Mouse (Mus musculus): ENCODE data around the gene Tgfa.

Tgfa gene

DNA sequence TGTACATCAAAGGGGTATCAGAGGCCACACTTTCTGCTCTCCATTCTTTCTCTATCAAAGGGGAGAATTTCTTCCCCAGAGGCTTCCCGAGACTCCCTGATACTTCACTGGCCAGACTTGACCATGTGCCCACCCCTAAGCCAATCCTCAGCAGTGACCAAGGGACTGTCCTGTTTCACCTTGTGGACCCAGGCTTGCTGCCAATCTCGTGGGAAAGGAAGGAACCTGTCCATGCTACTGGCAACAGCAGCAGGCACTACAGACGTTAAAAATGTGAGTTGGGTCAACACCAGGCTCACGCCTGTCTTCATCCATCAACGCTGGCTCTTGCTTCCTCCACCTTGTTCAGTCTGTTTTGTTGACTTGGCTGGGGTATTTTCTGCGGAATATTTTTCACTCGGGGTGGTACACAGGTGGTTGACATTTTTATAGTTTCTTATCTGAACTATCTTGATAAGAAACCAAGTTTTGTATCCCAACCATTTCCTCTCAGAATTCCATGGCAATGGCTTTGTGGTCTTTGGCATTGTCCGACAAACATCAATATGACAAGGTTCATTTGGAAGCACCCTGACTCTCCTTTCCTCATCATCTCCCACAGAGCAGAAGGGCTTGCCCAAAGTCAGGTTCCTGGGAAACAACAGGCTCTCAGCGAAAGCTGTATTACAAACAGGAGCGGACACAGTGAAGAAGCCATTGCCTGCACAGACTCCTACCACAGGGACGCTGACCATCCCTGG lies 6.1 kb upstream of the Tgfa start:
- DNase-seq (ENCODE audit: low spot score) = no peak

DNA sequence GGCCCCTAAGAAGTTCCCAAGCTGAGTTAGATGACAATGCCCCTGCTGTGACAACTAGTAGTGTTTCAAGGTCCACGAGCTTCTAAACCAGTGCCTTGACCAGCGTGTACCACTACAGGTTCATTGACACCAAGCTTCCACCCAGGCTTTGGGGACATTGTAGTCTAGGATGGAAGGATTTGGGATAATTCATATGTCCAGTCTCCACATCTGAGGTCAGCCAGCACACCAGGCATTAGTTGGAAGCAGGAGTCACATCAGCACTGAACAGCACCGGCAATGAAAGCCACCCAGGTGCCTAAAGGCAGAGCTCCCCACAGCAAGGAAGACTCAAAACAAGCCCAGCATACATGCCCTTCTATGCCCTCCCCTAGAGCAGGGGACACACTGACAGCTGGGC lies 4.4 kb upstream of the Tgfa start:
- DNase-seq (ENCODE audit: low spot score) = no peak

DNA sequence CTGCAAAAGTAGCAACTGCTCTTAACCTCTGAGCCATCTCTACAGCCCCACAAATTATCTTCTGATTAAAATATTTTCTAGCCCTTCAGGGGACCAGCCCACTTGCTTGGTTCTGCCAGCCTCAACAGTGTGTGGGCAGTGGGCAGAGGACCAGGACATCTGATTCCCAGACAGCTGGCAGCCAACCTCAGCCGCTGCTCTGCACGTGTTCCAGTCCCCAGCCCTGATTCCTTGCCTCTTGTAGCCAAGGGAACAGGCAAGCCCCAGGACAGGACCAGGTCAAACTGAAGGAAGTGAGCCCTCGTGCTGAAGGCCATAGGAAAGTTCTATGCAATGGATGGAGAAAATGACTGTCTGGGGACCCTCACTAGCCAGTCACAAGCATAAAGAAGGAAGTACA lies 2.0 kb upstream of the Tgfa start:
- DNase-seq (ENCODE audit: low spot score) = peak; percentile 47

DNA sequence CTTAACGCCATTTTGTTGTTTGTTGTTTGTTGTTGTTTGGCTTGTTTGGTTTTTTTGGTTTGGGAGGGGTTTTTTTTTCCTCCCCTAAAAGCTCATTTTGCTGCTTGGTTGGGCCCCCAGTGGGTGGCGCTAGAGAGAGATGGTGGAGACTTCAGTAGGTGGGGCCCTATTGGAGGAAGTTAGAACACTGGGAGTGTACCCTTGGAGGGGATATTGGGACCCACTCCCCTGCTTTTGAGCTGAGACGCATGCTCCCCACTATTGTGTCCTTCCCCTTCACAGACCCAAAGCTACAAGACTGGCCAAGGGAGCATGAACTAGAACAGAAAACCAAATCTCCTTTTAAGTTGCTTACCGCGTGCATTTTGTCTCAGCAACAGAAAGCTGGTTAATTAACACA lies 1.1 kb upstream of the Tgfa start:
- DNase-seq (ENCODE audit: low spot score) = peak; percentile 78

DNA sequence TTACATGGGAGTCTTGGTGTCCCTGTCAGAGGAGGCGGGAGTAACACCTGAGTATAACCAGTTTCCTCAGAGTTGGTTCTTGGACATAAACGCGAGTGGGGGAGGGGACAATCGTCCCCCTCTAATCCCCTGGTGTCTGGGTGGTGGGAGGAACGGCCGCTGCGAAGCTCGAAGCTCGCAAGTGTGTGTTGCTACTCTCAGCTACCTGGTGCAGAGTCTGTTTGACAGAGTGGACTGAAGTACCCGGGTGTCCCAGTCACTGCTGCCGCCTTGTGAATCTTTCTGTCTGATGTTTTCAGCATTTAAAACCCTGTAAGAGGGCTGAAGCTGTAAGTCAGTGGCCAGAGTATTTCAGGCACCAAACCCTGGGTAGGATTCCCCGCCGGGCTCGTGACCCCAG lies 1.0 kb downstream of the Tgfa start:
- peak; percentile 34 for DNase-seq (ENCODE audit: low spot score)

DNA sequence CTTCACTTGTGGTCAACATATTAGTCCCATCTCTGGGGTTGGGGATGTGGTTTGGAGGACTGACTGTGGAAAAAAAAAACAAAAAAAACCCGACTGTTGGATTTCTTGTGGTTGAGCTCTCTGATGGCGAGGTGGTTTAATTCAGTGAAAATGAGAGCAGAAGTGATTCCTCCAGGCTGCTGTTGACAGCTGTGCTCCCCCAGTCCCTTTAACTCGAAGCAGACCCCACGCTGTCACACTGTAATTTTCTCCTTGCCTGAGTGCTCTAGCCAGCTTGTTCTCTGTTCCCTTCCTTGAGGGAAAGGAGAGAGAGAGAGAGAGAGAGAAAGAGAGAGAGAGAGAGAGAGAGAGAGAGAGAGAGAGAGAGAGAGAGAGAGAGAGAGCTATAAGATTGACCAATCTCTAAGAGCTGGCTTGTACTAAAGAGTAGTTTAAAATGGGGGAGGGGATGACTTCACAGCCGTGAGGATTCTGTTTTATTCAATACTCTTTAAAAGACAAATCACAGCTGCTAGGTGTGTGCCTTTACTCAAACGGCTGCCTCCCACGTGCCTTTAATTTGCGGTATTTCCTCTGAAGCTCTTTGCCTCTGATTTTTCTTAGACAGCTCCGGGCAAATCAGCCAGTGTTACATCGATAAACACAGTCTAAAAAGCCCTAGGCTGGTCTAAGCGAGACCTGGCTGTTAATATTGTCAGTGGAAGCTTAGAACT lies 2.3 kb downstream of the Tgfa start:
- no peak for DNase-seq (ENCODE audit: low spot score)

DNA sequence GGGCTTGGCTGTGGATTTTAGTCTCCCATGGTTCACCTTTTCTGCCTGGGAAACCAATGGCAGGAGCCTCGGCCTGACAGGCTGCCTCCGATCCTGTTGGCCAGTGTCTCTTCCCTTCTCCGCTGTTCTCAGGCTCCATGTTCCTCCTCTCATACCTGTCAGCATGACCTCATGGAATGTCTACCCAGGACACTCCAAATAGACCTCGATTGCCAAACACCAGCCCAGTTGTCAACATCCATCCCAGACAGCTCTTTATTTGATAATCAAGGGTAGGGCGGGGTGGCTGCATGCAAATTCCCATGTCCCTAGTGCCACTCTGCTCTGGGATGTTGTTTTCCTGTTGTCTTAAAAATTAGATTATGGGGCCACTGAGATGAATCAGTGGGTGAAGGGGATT lies 5.9 kb downstream of the Tgfa start:
- DNase-seq (ENCODE audit: low spot score) = no peak

DNA sequence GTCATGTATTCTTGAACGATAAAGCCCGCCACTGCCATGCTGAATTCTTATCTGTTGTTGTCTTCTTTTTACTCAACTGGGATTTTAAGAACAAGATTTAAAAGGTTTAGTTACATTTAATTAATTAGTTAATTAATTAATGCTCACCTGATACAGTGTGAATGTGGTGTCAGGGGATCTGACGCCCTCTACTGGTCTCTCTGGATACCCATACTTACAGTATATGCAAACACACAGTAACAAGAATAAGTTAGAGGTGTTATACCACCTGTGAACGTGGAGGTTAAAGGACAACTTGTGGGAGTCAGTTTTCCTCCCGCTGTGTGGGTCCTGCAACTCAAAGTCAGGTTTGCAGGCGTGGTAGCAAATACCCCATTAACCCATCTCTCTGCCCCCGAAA lies 8.1 kb downstream of the Tgfa start:
- DNase-seq (ENCODE audit: low spot score) = no peak

DNA sequence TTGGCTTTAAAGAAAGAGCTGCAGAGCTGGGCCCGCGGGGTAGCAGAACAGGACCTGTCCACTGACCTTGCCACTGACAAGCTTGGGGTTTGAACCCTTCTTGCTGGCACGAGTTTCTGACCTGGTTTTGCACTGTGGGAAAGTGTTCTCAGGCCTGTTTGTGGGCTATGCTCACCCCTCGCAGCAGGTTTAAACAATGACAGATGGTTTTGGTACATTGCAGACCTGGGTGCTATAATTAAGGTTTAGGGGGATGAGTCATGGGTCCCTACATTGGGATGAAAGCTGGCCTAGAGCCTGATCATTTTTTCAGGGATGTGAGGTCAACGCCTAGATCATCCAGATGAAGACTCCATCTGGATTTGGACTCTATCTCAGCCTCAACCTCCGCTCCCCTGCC lies 11.0 kb downstream of the Tgfa start:
- DNase-seq (ENCODE audit: low spot score) = no peak

DNA sequence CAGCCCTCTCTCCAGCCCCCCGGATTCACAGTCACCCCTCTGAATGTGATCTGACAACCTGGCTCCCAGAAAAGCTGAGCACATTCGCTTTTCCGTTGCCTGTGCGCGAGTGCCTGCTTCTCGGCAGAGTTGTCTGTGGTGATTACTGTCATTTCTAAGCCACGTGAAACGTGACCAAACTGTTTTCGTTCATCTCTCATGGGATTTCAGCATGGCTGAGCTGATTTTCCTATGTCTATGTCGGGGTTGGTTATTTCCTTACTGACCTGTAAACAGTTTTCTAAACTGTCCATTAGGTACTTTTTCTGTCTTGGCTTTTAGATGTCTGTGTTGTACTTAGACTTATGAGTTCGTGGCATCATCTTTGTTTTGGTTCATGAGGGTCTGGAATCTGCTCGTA lies 12.0 kb downstream of the Tgfa start:
- no peak for DNase-seq (ENCODE audit: low spot score)

DNA sequence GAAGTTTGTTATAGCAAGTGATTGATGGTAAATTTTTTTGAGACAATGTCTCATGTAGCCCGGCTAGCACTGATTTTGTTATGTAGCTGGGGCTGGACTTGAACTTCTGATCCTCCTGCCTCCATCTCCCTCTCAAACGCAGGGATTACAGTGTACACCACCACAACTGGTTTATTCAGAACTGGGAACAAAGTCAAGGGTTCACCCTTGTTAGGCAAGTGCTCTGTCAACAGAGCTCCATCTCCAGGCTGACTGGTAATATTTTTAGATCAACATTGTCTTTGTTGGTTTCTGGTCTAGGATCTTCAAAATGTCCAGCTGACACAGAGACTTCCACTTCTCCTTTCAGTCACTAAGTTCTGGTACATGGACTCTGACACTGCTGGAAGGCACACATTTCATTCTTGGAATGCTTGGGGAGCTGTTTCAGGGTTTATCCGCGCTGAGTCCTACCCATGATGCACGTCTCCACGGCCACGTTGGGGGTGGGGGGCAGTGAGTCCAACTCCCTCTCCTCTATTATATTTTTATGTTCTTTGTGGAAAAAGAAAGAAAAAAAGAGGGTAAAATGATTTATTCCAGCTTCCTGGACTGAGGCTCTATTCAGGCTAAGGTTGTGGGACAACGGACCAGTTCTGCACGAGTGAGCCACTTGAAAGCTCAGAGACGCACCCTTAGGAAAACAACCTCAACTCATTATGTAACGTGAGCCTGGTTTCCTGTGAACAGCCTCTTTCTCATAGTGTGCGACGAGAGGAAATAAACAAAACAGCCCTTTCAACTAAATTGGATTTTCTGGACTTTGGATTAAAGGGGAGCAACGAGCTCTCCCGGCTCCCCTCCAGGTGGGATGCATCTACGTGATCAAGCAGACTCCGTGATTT lies 14.4 kb downstream of the Tgfa start:
- peak; percentile 27 for DNase-seq (ENCODE audit: low spot score)

DNA sequence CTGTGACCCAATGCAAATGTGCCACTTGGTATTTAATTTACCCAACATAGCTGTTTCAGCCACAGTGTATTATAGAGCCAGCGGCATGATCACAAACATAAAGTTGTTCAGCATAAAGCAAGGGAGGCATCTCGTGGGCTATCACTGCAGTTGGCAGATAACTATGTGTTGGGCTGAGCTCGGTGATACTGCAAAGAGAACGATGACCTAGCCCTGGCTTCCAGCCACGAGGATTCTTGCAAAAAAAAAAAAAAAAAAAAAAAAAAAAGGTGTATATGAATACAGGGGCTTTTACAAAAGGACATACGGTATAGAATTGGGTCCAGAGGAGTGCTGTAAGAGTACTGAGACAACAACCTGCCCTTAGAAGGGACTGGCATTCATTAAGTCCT lies 15.0 kb downstream of the Tgfa start:
- DNase-seq (ENCODE audit: low spot score) = no peak

DNA sequence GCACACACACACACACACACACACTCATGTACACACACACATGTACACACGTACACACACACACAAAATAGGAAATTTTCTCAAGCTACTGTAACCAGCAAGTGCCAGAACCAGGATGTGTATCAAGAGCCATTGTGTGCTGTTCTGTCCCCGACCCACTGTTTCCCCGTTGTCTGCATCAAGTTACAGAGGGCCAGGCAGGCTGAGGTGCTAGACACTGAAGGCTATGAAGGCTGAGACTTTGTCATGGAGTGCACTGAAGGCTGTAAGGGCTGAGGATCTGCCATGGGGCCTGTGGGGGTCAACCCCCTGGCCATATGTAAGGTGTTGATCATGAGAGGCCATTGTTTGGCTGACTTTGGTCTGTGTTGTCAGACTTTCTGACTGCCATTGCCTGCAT lies 15.6 kb downstream of the Tgfa start:
- DNase-seq (ENCODE audit: low spot score) = no peak

DNA sequence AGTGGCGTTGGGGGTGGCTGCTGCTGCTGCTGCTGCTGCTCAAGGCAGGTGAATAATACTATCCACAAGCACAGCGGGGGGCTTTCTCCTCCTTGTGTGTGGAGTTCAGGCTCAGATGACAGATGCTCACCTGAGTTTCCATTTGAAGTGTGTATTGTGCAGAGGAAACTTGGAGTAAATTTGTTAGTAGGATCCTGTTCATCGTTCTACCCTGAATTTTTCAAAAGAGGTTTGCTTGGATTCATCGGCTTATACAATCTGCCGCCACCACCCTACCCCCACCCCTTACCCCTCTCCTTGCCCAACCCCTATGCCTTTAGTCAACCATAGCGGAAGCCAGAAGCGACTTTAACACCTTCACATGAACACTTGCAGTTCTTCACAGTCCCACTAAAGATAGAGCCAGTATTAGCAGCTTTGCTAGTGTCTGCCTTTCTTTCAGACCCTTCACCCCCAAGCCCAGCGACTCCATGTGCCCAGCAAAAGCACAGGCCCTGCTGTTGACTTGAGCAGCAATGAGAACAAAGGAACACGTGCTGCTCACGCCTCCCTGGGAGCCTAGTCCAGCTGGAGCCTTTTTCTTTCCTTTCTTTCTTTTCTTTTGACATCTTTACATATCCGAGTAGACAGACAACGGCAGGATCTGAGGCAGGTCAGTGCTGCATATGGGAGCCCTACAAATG lies 16.2 kb downstream of the Tgfa start:
- DNase-seq (ENCODE audit: low spot score) = no peak

DNA sequence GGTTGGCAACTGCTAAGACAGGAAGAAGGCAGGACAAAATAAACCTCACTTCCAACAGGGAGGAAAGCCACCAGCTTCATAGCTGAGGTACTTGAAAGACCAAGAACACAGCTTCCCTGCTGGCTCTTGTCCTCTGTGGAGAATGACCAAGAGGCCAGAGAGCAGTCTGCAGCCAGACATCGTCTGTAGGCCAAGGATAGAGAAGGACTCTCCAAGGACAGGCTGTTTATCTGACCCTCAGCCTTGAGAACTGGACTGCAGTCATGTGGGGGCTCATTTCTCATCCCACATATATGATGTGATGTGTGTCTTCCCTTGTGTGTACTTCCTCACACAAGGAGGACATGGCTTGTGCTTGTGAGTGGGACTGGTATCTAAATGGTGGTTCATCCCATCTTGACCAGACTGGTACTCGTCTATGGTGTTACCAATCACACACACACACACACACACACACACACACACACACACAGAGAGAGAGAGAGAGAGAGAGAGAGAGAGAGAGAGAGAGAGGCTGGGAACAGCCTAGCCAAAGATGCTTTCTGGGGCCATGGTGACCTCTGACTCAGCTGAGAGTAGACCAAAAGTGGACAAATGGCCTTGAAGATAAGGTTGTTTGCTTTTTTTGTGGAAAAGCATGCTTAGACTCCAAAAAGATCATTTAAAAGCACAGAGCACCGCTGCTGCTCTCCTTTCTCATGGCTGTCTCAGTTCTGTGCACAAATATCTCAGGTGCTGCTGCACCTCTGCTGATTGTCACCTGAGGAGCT lies 18.0 kb downstream of the Tgfa start:
- no peak for DNase-seq (ENCODE audit: low spot score)

DNA sequence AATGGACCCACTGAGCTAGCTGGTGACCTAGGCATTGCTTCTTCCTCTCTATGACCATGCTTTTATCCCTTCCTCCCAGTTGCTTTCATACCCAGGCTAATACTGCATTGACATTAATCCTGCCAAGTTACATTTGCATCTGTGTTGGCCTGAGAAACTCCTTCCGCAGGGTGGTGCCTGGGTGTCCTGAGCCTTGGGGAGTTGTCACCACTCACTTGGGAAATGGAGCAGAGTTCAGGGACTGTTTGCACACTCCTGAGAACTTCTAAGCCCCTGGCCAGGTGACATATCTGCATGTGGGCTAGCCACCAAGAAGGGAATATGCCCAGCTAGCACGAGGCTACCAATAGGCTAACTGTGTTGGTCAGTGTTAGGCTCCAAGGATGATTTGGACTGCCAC lies 23.0 kb downstream of the Tgfa start:
- DNase-seq (ENCODE audit: low spot score) = no peak

DNA sequence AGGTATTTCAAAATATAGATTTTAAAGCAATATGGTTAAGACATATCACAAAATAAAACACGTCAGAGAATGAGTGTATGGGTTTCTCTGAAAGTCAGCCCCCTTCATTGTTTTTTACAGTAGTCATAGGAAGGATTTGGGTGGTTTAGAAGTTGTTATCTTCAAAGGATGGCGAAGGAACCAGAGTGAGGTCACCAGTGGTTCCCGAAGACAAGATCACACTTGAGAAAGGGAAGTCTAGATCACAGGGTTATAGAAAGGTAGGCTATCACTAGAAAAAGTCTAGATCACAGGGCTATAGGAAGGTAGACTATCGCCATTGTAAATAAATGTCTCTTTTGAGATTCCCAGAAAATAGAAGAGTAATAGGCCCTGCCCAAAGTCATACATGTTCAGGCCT lies 23.7 kb downstream of the Tgfa start:
- DNase-seq (ENCODE audit: low spot score) = no peak

DNA sequence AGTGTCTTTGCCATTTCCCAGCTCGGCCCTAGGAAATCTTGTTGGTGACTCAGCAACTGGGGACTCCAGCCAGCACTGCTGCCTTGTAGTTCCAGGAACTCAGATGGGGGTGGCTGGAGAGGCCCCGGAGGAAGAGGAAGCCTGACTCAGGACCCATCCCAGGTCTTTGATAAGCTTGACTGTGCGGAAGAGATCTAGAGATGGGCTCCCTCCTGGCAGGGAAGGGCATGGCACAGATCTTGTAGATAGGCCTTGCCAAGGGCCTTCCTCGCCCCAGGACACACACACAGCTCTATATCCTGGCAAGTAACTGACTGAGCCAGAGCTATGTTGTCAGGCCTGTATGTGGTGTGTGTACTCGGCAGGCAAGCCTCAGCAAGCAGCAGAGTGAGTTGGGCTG lies 24.5 kb downstream of the Tgfa start:
- DNase-seq (ENCODE audit: low spot score) = no peak

DNA sequence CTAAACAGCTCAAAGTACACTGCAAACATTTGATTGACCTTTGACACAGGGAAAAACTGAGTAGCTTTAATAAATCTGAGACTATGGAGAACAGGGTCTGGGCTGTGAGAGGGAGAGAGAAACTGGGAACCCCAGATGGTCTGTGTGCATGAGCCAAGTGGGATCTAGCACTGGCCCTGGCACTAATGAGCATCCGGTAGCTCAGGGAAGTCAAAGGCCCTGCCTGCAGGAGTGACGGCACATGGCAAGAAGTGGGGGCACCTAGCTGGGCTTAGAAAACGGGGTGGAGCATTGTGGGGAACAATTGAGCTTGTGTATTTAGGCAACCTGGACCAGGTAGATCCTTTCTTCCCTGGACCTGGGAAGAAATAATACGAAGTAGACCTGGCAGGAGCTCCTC lies 25.1 kb downstream of the Tgfa start:
- DNase-seq (ENCODE audit: low spot score) = no peak

DNA sequence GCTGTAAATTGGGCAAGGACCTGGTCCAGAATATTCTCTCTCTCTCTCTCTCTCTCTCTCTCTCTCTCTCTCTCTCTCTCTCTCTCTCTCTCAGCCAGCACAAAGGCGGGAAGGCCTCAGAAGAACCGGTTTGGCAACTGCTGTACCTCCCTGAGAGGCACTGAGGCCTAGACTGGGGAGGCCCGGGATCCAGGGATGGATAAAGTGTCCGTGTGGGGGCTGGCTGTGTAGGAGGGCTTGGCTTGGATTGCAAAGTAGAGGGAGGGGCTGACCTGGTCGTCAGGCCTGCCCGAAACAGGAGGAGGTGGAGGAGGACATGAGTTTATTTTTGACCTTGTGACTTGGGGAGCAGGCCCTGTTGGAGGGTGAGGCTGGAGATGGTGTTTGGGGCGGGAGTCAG lies 27.4 kb downstream of the Tgfa start:
- DNase-seq (ENCODE audit: low spot score) = no peak

DNA sequence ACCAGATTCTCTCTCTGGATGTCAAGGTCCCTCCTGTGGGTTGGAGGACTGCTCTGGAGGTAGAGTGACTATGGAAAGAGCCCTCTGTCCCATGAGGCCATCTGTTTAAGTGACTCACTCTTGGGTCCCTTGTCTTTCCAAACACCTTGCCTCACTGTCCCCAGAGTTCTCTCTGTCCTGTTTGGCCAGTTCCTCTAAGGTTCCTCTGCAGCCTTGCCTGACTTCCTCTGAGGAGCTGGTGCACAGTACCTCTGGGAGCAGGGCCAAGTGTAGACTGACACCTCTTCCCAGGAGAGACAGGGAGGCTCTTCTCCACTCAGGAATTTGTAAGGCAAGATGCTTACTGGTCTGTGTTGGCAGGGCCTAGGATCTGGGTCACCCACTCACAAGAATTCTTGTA lies 30.6 kb downstream of the Tgfa start:
- no peak for DNase-seq (ENCODE audit: low spot score)

DNA sequence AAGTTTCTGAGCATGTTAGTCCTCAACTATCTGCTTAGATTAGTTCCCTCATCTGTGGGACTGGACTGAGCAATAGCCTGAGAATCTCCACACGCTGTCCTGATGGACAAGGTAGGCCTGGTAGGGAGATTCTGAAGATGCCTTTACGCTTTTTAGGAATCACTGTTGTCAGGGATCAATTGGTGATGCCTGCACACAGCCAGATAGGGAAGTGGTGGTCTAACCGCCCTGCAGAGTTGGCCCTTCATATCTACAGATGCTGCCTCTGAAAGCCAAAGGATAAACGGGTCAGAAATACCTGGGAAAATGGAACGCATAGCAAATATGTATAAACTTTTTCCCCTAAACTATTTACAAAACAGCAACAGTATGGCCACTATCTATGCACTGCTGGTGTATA lies 37.3 kb downstream of the Tgfa start:
- no peak for DNase-seq (ENCODE audit: low spot score)

All from layer of hippocampus, adult 11-12 months (tissue).